Mouse (Mus musculus) T-helper 1 cell (primary cell): Measurements from ENCODE around the gene Trex1.

ENCODE experiments used
- in situ Hi-C: fragments of 300-600 bp; cut with MboI, MseI; formaldehyde crosslinking; loops from one replicate; pipeline ENCODE4 v1.15.1; 2025; ENCODE audit warnings: high pct_unique_total_duplicates

Trex1 gene

GRCm38 (mm10) chr9:109059136-109059903 lies at the start of gene Trex1:
TSS of gene Trex1 (minus strand) at chr9:109059734.
- in situ Hi-C loops = loop anchor here (5.0 to 25.0 kb wide), 3 partner anchors 67 to 1722 kb away; partner anchors contain the start of genes 6430571L13Rik, Gpx1, Hemk1 and Pfkfb4

DNA sequence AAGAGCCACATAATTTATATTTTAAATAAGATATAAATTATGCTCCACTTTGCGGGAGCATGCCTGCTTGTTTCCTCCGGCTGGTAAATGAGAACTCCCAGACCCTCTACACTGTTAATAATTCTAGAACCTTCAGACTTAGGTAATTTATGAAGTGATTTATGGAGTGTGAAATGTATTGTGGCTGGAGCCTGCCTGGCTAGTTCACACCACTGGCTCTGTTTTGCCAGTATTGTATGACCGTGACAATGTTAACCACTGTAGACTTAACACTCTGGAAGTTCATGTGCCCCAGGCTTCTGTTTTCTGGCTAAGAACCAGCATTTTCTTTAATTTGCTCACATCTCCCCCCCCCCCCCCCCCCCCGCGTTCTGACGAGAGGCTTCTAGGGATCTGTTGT lies 47.8 kb upstream of the Trex1 start:
- in situ Hi-C loops = no loop called here

DNA sequence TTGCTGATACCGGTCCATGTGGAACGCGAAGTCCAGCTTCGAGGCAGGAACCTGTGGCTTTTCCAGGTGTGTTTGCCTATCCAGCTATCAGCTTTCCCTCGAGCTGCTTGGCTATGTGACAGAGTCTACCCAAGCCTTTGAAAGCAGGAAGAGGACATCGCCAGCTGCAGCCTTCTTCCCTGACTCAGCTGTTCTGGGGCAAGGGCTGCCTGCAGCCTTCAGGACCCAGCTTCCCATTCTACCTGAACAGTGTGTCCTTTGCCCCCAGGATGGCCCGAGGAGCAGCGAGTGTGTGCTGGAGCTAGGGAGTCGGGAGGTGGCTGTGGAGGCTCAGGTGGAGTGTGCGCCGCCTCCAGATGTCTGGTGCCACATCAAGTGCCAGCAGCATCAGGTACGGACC lies 46.1 kb upstream of the Trex1 start:
- in situ Hi-C loops = no loop called here

DNA sequence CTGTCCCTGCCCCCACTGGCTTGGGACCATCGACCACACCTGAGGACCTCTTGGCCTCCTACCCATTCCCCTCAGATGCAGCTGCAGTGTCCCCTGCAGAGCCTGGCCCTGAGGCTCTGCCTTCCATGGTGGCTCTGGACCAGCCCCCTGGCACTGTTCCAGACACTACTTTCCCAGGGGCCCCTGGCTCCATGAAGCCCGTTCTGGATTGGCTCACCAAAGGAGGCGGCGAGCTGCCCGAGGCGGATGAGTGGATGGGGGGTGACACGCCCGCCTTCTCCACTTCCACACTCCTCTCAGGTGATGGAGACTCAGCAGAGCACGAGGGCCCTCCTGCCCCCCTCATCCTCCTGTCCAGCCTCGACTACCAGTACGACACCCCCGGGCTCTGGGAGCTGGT lies 45.5 kb upstream of the Trex1 start:
- in situ Hi-C loops = no loop called here

DNA sequence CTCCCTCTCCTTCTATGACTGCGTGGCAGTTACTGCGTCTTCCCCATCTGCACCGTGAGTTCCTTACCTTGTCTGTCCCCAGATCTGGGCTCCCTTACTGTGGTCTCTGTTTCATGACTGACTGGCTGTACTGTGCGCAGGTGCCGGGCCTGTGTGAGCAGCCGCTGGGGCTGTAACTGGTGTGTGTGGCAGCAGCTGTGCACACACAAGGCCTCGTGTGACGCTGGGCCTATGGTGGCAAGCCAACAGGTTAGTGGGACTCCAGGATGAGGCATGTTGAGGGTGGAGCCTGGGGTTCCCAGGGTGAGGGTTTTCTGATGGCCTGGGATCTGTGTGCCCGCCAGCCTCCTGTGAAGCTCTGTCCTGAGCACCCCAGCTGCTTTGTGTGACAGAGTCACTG lies 44.5 kb upstream of the Trex1 start:
- in situ Hi-C loops = no loop called here

GRCm38 (mm10) chr9:109103250-109103649 lies 43.7 kb upstream of the Trex1 start:
- in situ Hi-C loops = no loop called here

GRCm38 (mm10) chr9:109102541-109102940 lies 43.0 kb upstream of the Trex1 start:
- in situ Hi-C loops = no loop called here

DNA sequence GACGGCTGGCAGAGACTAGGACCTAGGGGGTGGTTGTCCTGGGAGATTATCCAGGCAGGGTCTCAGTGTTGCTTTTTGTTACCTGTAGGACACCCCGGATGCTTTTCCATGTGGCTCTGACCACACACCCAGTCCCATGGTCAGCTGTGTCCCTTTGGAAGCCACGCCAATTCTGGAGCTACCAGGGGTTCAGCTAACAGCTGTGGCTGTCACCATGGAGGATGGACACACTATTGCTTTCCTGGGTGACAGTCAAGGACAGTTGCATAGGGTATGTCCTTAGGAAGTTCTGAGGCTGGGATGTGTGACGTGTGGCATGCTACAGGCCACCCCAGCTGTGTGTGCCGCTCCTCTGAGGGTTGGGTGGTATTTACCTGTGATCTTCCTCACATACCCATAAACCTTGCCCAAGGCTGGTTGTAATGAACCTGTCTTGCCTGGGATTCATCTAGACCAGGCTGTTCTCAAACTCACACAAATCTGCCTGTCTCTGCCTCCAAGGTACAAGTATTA lies 42.5 kb upstream of the Trex1 start:
- in situ Hi-C loops = no loop called here

GRCm38 (mm10) chr9:109100307-109100928 lies 40.9 kb upstream of the Trex1 start:
- in situ Hi-C loops = no loop called here

DNA sequence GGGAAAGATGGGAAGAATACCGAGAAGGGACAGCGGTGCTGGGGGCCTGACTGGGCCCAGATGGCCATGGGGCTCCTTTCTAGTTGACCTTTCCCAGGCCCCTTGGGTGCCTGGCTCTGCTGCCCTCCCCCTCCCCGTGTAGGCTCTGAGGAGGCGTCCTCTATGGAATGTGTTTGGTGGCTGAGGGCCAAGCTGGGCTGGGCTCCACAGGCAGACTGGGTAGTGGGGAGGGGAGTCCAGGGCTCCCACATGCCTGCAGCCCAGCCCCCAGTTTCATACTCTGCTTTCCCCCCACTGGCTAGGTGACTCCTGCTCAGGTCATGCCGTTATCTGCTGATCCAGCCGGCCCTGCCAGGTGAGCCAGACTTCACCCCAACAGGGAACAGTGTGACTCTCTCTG lies 39.4 kb upstream of the Trex1 start:
- in situ Hi-C loops = loop anchor here (10.0 kb wide), 1 partner anchor 244 kb away; the partner anchor contains the start of gene Slc26a6

DNA sequence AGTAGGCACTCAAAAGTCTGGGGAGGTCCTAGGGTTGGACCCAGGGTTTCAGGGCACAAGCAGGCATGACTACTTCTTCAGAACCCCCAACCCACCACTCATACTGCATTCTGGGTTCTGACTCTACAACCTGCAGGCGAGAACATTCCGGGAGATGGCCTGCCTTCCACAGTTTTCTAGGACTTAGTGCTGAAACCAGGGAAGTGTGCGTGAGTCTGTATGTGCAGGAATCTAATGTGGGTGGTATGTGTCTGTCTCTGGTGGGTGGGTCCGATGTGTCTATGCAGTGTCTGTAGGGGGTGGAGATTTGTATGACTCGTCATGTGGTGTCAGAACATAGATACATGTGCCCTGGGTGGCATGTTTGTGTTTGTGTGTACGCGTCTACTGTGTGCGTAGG lies 38.8 kb upstream of the Trex1 start:
- in situ Hi-C loops = loop anchor here (10.0 kb wide), 1 partner anchor 244 kb away; the partner anchor contains the start of gene Slc26a6

- in situ Hi-C loops = loop anchor here (10.0 kb wide), 1 partner anchor 243 kb away; the partner anchor contains the start of gene Slc26a6
These were observed 38.3 kb upstream of the Trex1 start for GRCm38 (mm10) chr9:109097831-109098230.

DNA sequence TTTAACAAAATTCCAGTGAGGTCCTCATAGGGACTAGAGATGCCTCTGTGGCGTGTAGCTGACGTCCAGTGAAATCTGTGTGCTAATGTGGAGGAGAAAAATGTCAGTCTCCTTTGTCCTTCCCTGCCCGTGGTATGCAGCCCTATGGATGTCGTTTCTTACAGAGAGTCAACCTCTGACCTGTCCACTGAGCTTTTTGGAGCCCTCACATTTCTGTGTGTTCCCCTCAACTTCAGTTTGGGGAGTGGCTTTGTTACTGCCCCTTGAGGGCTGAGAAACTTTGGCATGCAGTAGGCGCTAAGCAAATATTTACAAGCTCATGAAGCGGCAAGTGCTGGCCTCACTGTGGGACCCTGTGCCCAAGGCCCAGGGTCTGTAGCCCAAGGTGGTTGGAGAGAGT lies 37.8 kb upstream of the Trex1 start:
- in situ Hi-C loops = loop anchor here (10.0 kb wide), 1 partner anchor 242 kb away; the partner anchor contains the start of gene Slc26a6

DNA sequence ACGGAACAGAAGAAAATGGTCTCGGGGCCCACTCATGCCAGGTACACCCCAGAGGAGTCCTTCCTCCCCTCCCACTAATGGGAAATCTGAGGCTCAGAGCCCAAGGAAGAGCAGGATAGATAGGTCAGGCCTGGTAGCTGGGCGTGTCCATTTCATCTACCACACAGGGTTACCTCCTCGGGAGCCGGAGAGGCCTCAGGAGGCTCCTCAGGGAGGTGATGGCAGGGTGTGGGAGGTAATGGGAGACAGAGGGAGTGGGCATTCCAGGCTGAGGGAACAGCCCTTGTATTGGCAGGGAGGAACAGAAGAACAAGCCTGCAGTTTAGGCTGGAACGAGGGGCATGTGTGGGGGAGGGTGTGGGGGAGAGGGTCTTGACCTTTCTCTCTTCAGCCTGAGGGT lies 37.3 kb upstream of the Trex1 start:
- in situ Hi-C loops = loop anchor here (10.0 kb wide), 1 partner anchor 242 kb away; the partner anchor contains the start of gene Slc26a6

GRCm38 (mm10) chr9:109096251-109096661 lies 36.7 kb upstream of the Trex1 start:
- in situ Hi-C loops = loop anchor here (10.0 kb wide), 1 partner anchor 241 kb away; the partner anchor contains the start of gene Slc26a6

GRCm38 (mm10) chr9:109095137-109095982 lies 35.8 kb upstream of the Trex1 start, which contains the start of gene Plxnb1:
TSS of gene Plxnb1 (plus strand) at chr9:109095389.
- in situ Hi-C loops = loop anchor here (10.0 kb wide), 1 partner anchor 241 kb away; the partner anchor contains the start of gene Slc26a6

GRCm38 (mm10) chr9:109094553-109095136 lies 35.1 kb upstream of the Trex1 start:
- in situ Hi-C loops = loop anchor here (10.0 kb wide), 1 partner anchor 240 kb away; the partner anchor contains the start of gene Slc26a6

DNA sequence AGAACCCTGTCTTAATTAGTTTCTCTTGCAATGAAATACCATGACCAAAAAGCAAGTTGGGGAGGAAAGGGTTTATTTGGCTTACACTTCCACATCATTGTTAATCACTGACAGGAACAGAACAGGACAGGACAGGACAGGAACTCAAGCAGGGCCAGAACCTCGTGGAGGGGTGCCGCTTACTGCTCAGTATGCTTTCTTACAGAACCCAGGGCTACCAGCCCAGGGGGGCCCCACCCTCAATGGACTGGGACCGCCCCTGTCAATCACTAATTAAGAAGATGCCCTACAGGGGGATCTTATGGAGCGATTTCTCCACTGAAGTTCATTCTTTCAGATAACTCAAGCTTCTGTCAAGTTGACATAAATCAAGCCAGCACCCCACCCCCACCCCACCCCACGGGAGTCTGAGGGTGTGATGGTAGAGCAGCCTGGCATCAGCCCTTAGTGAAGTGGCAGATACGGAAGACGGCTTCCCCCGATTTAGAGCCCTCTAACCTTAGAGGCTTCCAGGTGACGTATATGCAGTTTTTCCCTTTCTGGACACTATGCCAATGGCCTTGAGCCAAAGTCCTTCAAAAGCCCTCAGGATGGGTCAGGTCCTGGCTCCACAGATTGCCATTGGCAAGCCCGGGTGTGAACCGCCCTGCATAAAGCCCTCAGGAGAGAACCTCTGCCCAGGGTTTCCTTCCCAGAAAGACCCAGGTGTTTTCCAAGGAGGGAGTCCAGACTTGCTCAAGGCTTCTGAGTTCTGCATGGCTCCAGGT lies 34.4 kb upstream of the Trex1 start:
- in situ Hi-C loops = loop anchor here (10.0 kb wide), 1 partner anchor 239 kb away; the partner anchor contains the start of gene Slc26a6

DNA sequence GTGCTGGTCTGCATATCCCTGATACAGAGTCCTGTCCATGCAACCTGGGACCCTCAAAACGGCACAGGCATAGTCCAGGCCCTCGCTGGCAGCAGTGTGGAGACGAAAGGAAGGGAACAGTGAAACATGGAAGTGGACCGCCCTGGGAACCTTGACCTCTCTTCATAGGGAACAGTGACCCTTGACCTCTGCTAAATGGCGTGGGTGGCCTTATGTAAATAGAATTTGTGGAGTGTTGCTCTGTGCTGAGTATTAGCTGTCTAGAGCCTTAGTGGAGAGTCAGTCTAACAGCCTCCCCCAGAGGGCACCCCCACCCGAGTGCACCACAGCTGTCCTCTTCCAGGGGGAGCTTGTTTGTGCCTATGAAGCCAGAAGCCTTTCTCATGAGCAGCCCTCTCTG lies 33.3 kb upstream of the Trex1 start:
- in situ Hi-C loops = loop anchor here (10.0 kb wide), 1 partner anchor 238 kb away; the partner anchor contains the start of gene Slc26a6

- in situ Hi-C loops = loop anchor here (10.0 kb wide), 1 partner anchor 237 kb away; the partner anchor contains the start of gene Slc26a6
These were observed 32.3 kb upstream of the Trex1 start for GRCm38 (mm10) chr9:109091802-109092201.
